Mouse (Mus musculus) stomach, postnatal 0 days (tissue): ENCODE measurements at regions not wholly inside any gene's neighbourhood (a gene's known extent, or its start where the extent isn't known, plus 50 kb on each side); places are given as distances from the start of the nearest gene placed in this dataset.

Source experiments
- CTCF ChIP-seq: IDR thresholded peaks from 2 replicates; pipeline ENCODE4 v1.5.1; 2016; ENCODE audit warnings: antibody characterized with exemption, low read depth, mild to moderate bottlenecking, moderate library complexity
- EP300 ChIP-seq: optimal IDR thresholded peaks from 2 replicates; pipeline ENCODE3; 2016; ENCODE audit warnings: antibody characterized with exemption

- TF ChIP-seq CTCF (peak; percentile 41), EP300 (no peak)
Measured at GRCm38 (mm10) chr4:12246595-12246994, 74.8 kb upstream of the Fam92a start.
